Mouse (Mus musculus) lung, embryonic 14.5 days (tissue): Measurements from ENCODE around the gene Msmp. TPM values are rescaled to one million over a fixed set of nuclear protein-coding genes. Genes with fewer than 3 reads are reported as not detected.

Experiments used
- ATAC-seq: fragments of 200-750 bp; cut with Nextera tagmentation; 2 replicates; pipeline ENCODE4 v1.8.0; 2017; ENCODE audit warnings: mild to moderate bottlenecking, moderate TSS enrichment, moderate library complexity; ENCODE audit not compliant: insufficient read depth
- DNase-seq: peaks from one replicate; pipeline ENCODE4 v3.0.0-alpha.2; 2015
- H3K27ac ChIP-seq: fragments of 300-500 bp; sonication (generic); 2 replicates; pipeline ENCODE4 v1.5.1; 2014; ENCODE audit warnings: low read depth, mild to moderate bottlenecking, moderate library complexity
- H3K27me3 ChIP-seq: fragments of 300-500 bp; sonication (generic); 2 replicates; pipeline ENCODE4 v1.6.1; 2014; ENCODE audit warnings: low read length, control low read depth; ENCODE audit not compliant: insufficient read depth
- H3K36me3 ChIP-seq: fragments of 300-500 bp; sonication (generic); 2 replicates; pipeline ENCODE4 v1.6.1; 2014; ENCODE audit warnings: control low read depth; ENCODE audit not compliant: insufficient read depth
- H3K4me1 ChIP-seq: fragments of 300-500 bp; sonication (generic); 2 replicates; pipeline ENCODE4 v1.6.1; 2014; ENCODE audit warnings: antibody characterized with exemption, control low read depth; ENCODE audit not compliant: insufficient read depth
- H3K4me2 ChIP-seq: fragments of 300-500 bp; sonication (generic); 2 replicates; pipeline ENCODE4 v1.6.1; 2014; ENCODE audit warnings: mild to moderate bottlenecking
- H3K4me3 ChIP-seq: fragments of 300-500 bp; sonication (generic); 2 replicates; pipeline ENCODE4 v1.5.1; 2014; ENCODE audit warnings: low read depth, low read length
- H3K9ac ChIP-seq: fragments of 300-500 bp; sonication (generic); 2 replicates; pipeline ENCODE4 v1.6.1; 2014
- H3K9me3 ChIP-seq: fragments of 300-500 bp; sonication (generic); 2 replicates; pipeline ENCODE4 v1.6.1; 2016; ENCODE audit warnings: low read depth, low read length, control low read depth
- CTCF ChIP-seq: IDR thresholded peaks from 2 replicates; pipeline ENCODE4 v1.5.1; 2016; ENCODE audit warnings: antibody characterized with exemption, low read depth
- WGBS: fragments of 180-500 bp; shearing (Covaris S2); extraction: QIAGEN DNeasy Blood & Tissue Kit; methylation state at CpG from one replicate; pipeline ENCODE4 v1.1.7; 2014; 5-methylcytosine and 5-hydroxymethylcytosine counted together
- microRNA-seq: library from miRNA; unstranded; fragments of <30 nt; microRNA quantifications from one replicate; pipeline ENCODE4, GENCODE M21; 2016; ENCODE audit warnings: borderline number of aligned reads
- polyA plus RNA-seq: library from polyadenylated mRNA; unstranded; fragments of >200 nt; fragmentation: Nextera tagmentation; extraction: Ambion mirVana; gene quantifications from 2 replicates; pipeline ENCODE4 v1.2.1, GENCODE M21; 2014

Gene Msmp
- polyA plus RNA-seq, 1 experiment from 2014 or later, result not detected

DNA sequence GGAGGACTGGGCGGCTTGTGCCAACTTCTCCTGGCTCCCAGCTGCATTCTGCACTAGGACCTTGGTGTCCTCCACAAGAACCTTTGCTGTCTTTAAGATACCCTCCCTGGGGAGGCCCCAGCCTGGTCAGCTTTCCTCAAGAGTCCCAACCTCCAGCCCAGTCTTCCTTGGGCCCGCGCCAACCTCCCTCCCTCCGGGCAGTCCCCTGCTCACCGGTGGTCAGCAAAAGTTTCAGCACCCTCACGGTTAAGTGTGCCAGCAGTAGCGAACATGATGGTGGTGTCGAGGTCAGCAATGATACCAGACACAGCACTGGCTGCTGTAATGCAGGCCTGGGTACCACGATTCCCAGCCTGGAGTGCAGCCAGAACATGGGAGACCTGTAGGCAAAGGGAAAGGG is 48.3 kb downstream of the Msmp start:
- Histone ChIP-seq H3K4me3 (no peak overlapping the region), H3K27ac (no peak overlapping the region), H3K9ac (no peak overlapping the region), H3K4me1 (no peaks in the 10 kb centered on the region), H3K27me3 (no peaks in the 10 kb centered on the region), H3K9me3 (no peaks in the 10 kb centered on the region), H3K36me3 (peaks cover 100% of the 10 kb centered on the region), H3K4me2 (no peak overlapping the region)
- TF ChIP-seq CTCF, result no peak
- 89% methylated on average over 9 of the region's 9 CpGs for WGBS
- DNase-seq (no peak), ATAC-seq (no peak)

DNA sequence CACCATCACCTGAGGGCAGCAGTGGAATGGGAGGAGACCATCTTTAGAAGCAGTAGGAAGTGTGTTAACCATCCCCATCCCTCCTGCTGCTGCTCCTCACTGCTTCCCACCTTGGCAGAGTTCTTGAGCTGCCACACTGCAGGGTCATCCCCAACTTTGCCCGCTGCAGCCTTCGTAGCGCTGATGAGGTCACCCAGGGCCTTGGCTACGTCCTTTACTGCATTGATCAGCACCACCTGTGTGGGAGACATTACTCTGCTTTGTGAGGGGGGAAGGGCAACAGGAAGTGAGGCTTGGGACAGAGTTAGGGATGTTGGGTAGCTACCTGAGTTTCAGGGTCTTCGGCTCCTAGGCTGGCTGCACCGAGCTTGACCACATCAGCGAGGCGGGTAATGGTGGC is 48.7 kb downstream of the Msmp start:
- no peaks in the 10 kb centered on the region for H3K4me1 ChIP-seq

DNA sequence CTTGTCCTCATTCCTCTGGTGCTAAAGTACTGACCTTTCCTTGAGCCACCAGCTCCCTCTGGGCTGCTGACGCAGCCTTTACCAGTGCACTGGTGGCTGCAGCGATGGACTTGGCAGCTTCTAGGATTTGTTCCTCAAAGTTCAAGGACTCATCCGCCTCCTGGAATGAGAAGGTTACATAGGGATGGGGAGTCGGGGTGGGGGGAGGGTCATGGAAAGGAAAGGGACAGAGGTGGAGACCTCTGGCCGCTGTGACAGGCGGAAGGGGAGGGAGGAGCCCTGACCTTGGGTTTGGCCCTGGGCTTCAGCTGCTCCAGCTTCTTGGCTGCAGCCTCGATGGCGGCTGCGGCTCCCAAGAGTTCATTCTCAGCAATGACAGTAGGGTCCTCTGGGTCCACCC is 51.0 kb downstream of the Msmp start:
- Histone ChIP-seq H3K4me3 (no peak overlapping the region), H3K9ac (no peak overlapping the region), H3K27ac (no peak overlapping the region), H3K27me3 (no peaks in the 10 kb centered on the region), H3K36me3 (peaks cover 83% of the 10 kb centered on the region), H3K4me2 (no peak overlapping the region), H3K9me3 (no peaks in the 10 kb centered on the region), H3K4me1 (no peaks in the 10 kb centered on the region)
- no peak for ATAC-seq
- DNase-seq, result no peak
- WGBS, result 81% methylated on average over 9 of the region's 9 CpGs
- TF ChIP-seq CTCF, result no peak

More for the DNA sequence above, 48.7 kb downstream of the Msmp start:
- TF ChIP-seq CTCF, result no peak
- H3K36me3 ChIP-seq, result peaks cover 100% of the 10 kb centered on the region
- H3K9me3 ChIP-seq, result no peaks in the 10 kb centered on the region
- no peak for ATAC-seq
- H3K9ac ChIP-seq, result no peak overlapping the region
- H3K27ac ChIP-seq, result no peak overlapping the region
- no peak overlapping the region for H3K4me2 ChIP-seq
- no peaks in the 10 kb centered on the region for H3K27me3 ChIP-seq
- no peak for DNase-seq
- H3K4me3 ChIP-seq, result no peak overlapping the region
- 92% methylated on average over 8 of the region's 8 CpGs for WGBS

Small RNA genes within 50 kb of the gene (microRNA-seq; reads per million reads assigned to microRNA genes)
- gene Gm25262, result not detected

Other genes starting within 250 kb of the Msmp start
- 5.0 and 5.8 TPM in 2 replicates for gene Rusc2, start 202.5 kb downstream of the Msmp start, polyA plus RNA-seq
- 0.32 and 0.34 TPM in 2 replicates for gene Fam166b, start 155.4 kb downstream of the Msmp start, polyA plus RNA-seq
- gene Tesk1, start 142.6 kb downstream of the Msmp start, polyA plus RNA-seq, result 12.6 and 15.9 TPM in 2 replicates
- gene Cd72, start 129.9 kb downstream of the Msmp start, polyA plus RNA-seq, result 3.2 TPM in 2 replicates
- gene Sit1, start 100.8 kb downstream of the Msmp start, polyA plus RNA-seq, result not detected in 2 replicates
- gene Ccdc107, start 91.6 kb downstream of the Msmp start, polyA plus RNA-seq, result 61.4 and 70.8 TPM in 2 replicates
- 42.5 and 51.8 TPM in 2 replicates for gene Arhgef39, start 84.8 kb downstream of the Msmp start, polyA plus RNA-seq
- 3.7 and 4.5 TPM in 2 replicates for gene Car9, start 77.5 kb downstream of the Msmp start, polyA plus RNA-seq
- 185 and 194 TPM in 2 replicates for gene Tpm2, start 60.7 kb downstream of the Msmp start, polyA plus RNA-seq
- gene Creb3, start 22.2 kb downstream of the Msmp start, polyA plus RNA-seq, result 47.2 and 52.8 TPM in 2 replicates
- 84.9 and 93.8 TPM in 2 replicates for gene Tln1, start 21.8 kb downstream of the Msmp start, polyA plus RNA-seq
- 28.2 and 31.9 TPM in 2 replicates for gene Rgp1, start 5.8 kb downstream of the Msmp start, polyA plus RNA-seq
- 18.6 and 19.3 TPM in 2 replicates for gene Gba2, start 5.6 kb downstream of the Msmp start, polyA plus RNA-seq
- gene Npr2, start 47.4 kb upstream of the Msmp start, polyA plus RNA-seq, result 11.2 and 13.7 TPM in 2 replicates
- gene Spag8, start 69.1 kb upstream of the Msmp start, polyA plus RNA-seq, result 0.68 and 1.6 TPM in 2 replicates
- gene Hint2, start 72.0 kb upstream of the Msmp start, polyA plus RNA-seq, result 84.0 and 97.7 TPM in 2 replicates
- gene Tmem8b, start 84.5 kb upstream of the Msmp start, polyA plus RNA-seq, result 2.8 and 3.5 TPM in 2 replicates
- 3.2 and 3.4 TPM in 2 replicates for gene Fam221b, start 84.7 kb upstream of the Msmp start, polyA plus RNA-seq
- not detected in 2 replicates for gene Olfr70, start 116.3 kb upstream of the Msmp start, polyA plus RNA-seq
- not detected in 2 replicates for gene Olfr71, start 125.8 kb upstream of the Msmp start, polyA plus RNA-seq
- 0.58 and 0.93 TPM in 2 replicates for gene Hrct1, start 142.7 kb upstream of the Msmp start, polyA plus RNA-seq
- gene Spaar, start 145.5 kb upstream of the Msmp start, polyA plus RNA-seq, result 0.28 and 0.38 TPM in 2 replicates
- not detected in 2 replicates for gene Olfr159, start 186.5 kb upstream of the Msmp start, polyA plus RNA-seq
- gene Olfr156, start 239.4 kb upstream of the Msmp start, polyA plus RNA-seq, result not detected in 2 replicates